Mouse (Mus musculus) forebrain, embryonic 15.5 days (tissue): ENCODE results near the gene Mob3b. TPM values are rescaled to one million over a fixed set of nuclear protein-coding genes. Genes with fewer than 3 reads are reported as not detected.

Experiments used
- ATAC-seq: fragments of 200-750 bp; cut with Nextera tagmentation; replicated peaks from 2 replicates; pipeline ENCODE4 v1.8.0; 2017; ENCODE audit warnings: mild to moderate bottlenecking, moderate TSS enrichment, moderate library complexity
- H3K27ac ChIP-seq: fragments of 300-500 bp; sonication (generic); replicated peaks from 2 replicates; pipeline ENCODE4 v1.5.1; 2015; ENCODE audit warnings: mild to moderate bottlenecking, inconsistent platforms
- H3K27me3 ChIP-seq: fragments of 300-500 bp; sonication (generic); 2 replicates; pipeline ENCODE4 v1.6.1; 2015; ENCODE audit warnings: inconsistent platforms
- H3K36me3 ChIP-seq: fragments of 300-500 bp; sonication (generic); 2 replicates; pipeline ENCODE4 v1.6.1; 2015; ENCODE audit warnings: mild to moderate bottlenecking, inconsistent platforms
- H3K4me1 ChIP-seq: fragments of 300-500 bp; sonication (generic); 2 replicates; pipeline ENCODE4 v1.6.1; 2015; ENCODE audit warnings: inconsistent platforms
- H3K4me2 ChIP-seq: fragments of 300-500 bp; sonication (generic); replicated peaks from 2 replicates; pipeline ENCODE4 v1.6.1; 2015; ENCODE audit warnings: mild to moderate bottlenecking, inconsistent platforms
- H3K4me3 ChIP-seq: fragments of 300-500 bp; sonication (generic); 2 replicates; pipeline ENCODE4 v1.5.1; 2015; ENCODE audit warnings: mild to moderate bottlenecking, inconsistent platforms
- H3K9ac ChIP-seq: fragments of 300-500 bp; sonication (generic); replicated peaks from 2 replicates; pipeline ENCODE4 v1.6.1; 2015; ENCODE audit warnings: mild to moderate bottlenecking, inconsistent platforms
- H3K9me3 ChIP-seq: fragments of 300-500 bp; sonication (generic); 2 replicates; pipeline ENCODE4 v1.6.1; 2016; ENCODE audit warnings: inconsistent platforms
- WGBS: fragments of 180-500 bp; shearing (Covaris S2); methylation state at CpG from one replicate; pipeline ENCODE4 v1.1.7; 2015; ENCODE audit warnings: mixed read lengths; 5-methylcytosine and 5-hydroxymethylcytosine counted together
- polyA plus RNA-seq: library from polyadenylated mRNA; unstranded; fragments of >200 nt; fragmentation: Nextera tagmentation; extraction: Ambion mirVana; gene quantifications from 2 replicates; pipeline ENCODE4 v1.2.1, GENCODE M21; 2015

Gene Mob3b
- polyA plus RNA-seq, 1 experiment from 2014 or later = 5.6 TPM

DNA sequence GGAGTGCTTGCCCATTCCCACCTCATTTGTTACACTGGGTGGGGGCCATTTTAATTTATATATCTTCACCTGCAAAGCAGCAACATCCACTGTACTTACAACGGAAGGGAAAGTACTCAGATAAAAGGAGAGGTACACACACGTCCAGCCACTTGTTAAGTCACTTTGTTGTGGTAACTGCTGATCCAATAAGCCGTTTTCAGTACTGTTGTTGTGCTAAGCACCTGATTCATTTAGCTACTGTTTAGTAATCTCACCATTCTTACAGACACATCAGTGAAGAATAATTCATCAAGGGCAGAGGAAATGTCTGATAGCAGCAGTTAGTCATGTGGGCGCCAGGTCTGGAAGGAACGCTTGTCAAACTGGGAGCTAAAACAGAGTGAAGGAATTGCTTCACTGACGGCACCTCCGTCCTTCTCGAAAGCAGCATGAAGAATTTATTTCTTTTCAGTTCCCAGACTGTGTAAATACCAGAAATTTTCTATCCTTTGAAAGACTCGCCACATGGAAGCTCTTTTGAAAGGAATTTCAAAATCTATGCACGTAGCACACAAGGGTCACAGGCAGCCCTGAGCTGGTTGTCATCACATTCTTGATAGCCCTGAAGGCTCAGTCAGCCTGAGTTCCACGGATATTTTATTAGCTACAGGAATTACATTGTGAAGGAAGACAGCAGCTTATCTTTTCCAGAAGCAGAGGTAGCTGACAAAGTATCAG, 150.6 kb downstream of the Mob3b start:
- H3K9ac ChIP-seq = no peak overlapping the region
- no peaks in the 10 kb centered on the region for H3K36me3 ChIP-seq
- 44% methylated on average over 11 of the region's 11 CpGs for WGBS
- H3K27ac ChIP-seq = no peak overlapping the region
- H3K9me3 ChIP-seq = no peaks in the 10 kb centered on the region
- ATAC-seq = 0 out of 2 replicates have a peak, but pooled peaks have one; percentile 7
- H3K27me3 ChIP-seq = no peaks in the 10 kb centered on the region
- peaks cover 21% of the 10 kb centered on the region for H3K4me1 ChIP-seq
- H3K4me2 ChIP-seq = no peak overlapping the region
- no peak overlapping the region for H3K4me3 ChIP-seq

GRCm38 (mm10) chr4:35006056-35006455, 151.2 kb downstream of the Mob3b start:
- Histone ChIP-seq H3K4me1 (peaks cover 21% of the 10 kb centered on the region), H3K4me2 (no peak overlapping the region), H3K9ac (no peak overlapping the region), H3K27me3 (no peaks in the 10 kb centered on the region), H3K27ac (no peak overlapping the region), H3K36me3 (no peaks in the 10 kb centered on the region), H3K9me3 (no peaks in the 10 kb centered on the region), H3K4me3 (no peak overlapping the region)
- 10% methylated on average over 6 of the region's 6 CpGs for WGBS
- peak; percentile 80 for ATAC-seq

DNA sequence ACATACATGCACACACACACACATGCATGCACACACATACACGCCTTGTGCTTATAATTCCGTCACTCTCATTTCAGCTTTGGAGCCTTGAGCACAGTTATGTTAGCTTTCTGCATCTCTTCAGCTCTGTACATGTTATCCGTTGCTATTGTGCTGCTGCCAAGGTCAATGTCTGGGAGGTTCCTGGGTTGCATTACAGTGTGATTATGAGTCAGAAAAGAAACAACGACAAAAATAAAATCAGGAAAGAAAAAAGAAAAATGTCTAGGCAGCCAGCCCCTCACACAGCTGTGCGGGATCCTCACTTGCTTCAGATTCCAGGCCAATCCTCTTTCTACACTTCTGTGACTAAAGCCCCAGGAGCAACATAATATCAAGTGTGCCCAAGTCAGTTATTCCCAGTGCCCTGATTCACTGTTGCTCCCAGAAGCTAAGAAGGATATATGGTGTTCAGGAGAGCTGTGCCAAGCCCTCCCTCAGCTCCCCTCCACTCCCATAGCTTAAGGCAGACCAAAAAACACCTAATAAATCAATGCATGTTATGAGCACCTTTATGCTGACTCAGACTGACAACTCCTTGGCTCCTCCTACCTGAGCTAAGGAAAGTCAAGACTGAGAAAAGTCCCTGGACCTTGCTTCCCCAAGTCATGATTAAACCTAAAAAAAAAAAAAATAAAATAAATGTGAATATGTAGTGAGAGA, 152.1 kb downstream of the Mob3b start:
- H3K4me1 ChIP-seq = peaks cover 21% of the 10 kb centered on the region
- WGBS = 72% methylated on average over 5 of the region's 5 CpGs
- no peaks in the 10 kb centered on the region for H3K9me3 ChIP-seq
- H3K36me3 ChIP-seq = no peaks in the 10 kb centered on the region
- ATAC-seq = no peak
- H3K4me2 ChIP-seq = no peak overlapping the region
- no peak overlapping the region for H3K27ac ChIP-seq
- H3K9ac ChIP-seq = no peak overlapping the region
- no peak overlapping the region for H3K4me3 ChIP-seq
- H3K27me3 ChIP-seq = no peaks in the 10 kb centered on the region

GRCm38 (mm10) chr4:35004473-35004872, 152.8 kb downstream of the Mob3b start:
- no peaks in the 10 kb centered on the region for H3K9me3 ChIP-seq
- H3K9ac ChIP-seq = no peak overlapping the region
- H3K4me1 ChIP-seq = peaks cover 21% of the 10 kb centered on the region
- no peak overlapping the region for H3K4me2 ChIP-seq
- H3K27me3 ChIP-seq = no peaks in the 10 kb centered on the region
- 91% methylated on average over 8 of the region's 8 CpGs for WGBS
- no peak overlapping the region for H3K27ac ChIP-seq
- H3K4me3 ChIP-seq = no peak overlapping the region
- H3K36me3 ChIP-seq = no peaks in the 10 kb centered on the region
- ATAC-seq = no peak

DNA sequence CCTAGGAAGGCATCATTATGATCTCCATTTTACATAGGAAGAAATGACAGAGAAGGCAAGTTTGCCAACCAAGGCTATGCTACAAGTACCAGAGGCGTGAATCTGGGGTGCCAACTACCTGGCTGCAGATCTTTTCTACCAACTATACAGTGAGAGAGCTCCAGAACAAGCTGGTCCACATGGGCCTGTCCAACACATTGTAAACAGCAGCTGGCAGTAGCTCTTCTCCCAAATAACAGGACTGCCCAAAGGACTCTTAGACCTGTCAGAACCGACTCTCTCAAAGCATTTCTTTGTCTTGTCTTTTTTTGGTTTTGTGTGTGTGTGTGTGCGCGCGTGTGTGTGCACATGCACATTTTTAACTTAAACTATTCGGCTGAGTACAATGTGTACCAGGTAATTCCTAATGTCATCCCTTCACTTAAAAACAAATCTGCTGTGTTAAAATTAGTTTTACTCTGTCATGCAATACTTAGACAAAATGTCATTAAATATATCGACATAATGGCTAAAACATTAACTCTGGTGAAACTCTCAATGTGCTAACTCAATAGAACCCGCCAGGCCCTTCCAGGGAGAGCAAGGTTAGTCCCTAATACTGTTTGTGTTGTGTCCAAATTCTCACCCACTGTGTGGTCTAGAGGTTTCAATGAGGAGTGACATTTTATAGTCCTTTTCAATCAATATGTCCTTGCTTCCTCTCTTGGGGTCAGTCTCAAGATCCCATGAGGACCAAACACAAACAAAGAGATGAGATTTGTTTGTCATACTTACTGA, 153.5 kb downstream of the Mob3b start:
- Histone ChIP-seq H3K36me3 (no peaks in the 10 kb centered on the region), H3K9ac (no peak overlapping the region), H3K27me3 (no peaks in the 10 kb centered on the region), H3K4me3 (no peak overlapping the region), H3K4me1 (peaks cover 21% of the 10 kb centered on the region), H3K4me2 (no peak overlapping the region), H3K27ac (no peak overlapping the region), H3K9me3 (no peaks in the 10 kb centered on the region)
- ATAC-seq = no peak
- WGBS = 87% methylated on average over 8 of the region's 8 CpGs

DNA sequence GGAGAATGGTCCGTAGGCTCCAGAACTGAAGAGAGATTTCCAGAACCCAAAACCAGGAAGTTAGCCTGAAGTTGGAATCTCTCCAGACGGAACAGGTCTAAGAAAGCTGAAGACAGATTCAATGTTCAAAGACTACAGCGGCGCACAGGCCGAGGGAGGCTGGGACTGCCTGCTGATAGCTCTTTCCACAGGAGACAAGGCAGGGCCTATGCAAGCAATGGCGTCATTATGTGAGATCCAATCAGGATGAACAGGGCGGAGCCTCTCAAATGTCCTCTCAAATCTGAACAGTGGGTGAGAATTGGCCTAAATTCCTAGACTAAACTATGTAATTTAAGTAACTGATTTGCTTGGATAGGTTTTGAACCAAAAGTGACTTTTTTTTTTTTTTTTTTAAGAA, 160.7 kb downstream of the Mob3b start:
- H3K27me3 ChIP-seq = no peaks in the 10 kb centered on the region
- H3K36me3 ChIP-seq = no peaks in the 10 kb centered on the region
- ATAC-seq = no peak
- no peak overlapping the region for H3K9ac ChIP-seq
- H3K4me2 ChIP-seq = no peak overlapping the region
- H3K9me3 ChIP-seq = no peaks in the 10 kb centered on the region
- H3K4me3 ChIP-seq = no peak overlapping the region
- H3K27ac ChIP-seq = no peak overlapping the region
- WGBS = 84% methylated on average over 7 of the region's 7 CpGs
- H3K4me1 ChIP-seq = peaks cover 26% of the 10 kb centered on the region

DNA sequence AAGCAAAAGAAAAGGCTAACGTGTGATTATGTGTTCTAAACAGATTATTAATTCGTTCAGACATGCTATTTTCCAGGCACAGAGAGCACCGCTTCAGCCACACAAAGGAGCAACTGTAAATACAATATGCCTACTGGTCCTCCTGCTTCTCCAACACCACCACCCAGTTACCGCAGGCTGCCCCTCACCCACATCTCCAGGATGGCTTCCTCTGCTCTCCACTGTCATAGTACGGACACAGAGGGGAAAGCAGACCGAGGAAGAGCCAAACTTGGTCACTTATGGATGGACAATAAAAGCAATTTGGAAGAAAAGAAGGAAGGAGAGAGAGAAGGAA, 163.7 kb downstream of the Mob3b start:
- H3K36me3 ChIP-seq = no peaks in the 10 kb centered on the region
- H3K9me3 ChIP-seq = no peaks in the 10 kb centered on the region
- no peak overlapping the region for H3K9ac ChIP-seq
- H3K4me1 ChIP-seq = peaks cover 32% of the 10 kb centered on the region
- WGBS = 13% methylated on average over 6 of the region's 6 CpGs
- H3K27me3 ChIP-seq = no peaks in the 10 kb centered on the region
- peak overlapping the region; percentile 85 for H3K27ac ChIP-seq
- peak overlapping the region; percentile 19; the same call in 1 of the 2 replicates for H3K4me3 ChIP-seq
- peak overlapping the region; percentile 37 for H3K4me2 ChIP-seq
- ATAC-seq = peak; percentile 63

DNA sequence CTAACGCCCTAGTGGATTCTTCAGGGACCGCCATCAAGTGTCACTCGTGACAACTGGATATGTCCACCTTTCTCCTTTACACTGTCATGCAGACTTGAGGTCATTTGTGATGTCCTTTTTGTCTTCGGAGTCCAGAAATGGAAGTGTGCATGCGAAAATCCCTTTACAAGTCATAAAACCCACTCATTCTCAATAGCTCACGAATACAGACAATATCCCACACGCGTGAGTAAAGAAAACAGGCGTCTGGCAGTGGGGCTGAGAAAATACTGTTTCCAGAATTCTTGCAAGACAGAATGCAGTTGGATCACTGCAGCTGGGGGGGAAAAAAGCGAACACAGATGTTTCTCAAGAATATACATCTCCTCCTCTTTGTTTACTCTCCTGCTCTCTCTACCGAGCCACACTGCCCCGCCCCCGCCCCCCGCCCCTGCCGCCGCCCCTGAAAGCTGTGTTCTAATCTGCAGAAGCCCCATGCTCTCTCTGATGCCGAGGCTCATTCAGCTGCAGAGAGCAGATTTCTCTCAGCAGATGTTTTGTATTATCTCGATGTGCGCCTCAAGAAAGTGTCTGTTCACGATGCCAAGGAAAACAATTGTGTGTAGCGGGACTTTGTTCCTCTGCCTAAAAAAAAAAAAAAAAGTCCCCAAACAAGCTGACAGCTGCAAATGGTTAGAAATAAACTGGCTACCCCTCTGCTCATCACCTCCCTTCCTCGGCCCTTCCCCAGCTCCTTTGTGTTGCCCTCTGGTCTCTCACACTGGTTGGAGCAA, 164.2 kb downstream of the Mob3b start:
- Histone ChIP-seq H3K9me3 (no peaks in the 10 kb centered on the region), H3K9ac (no peak overlapping the region), H3K27me3 (no peaks in the 10 kb centered on the region), H3K4me3 (peak overlapping the region; percentile 19), H3K4me2 (peak overlapping the region; percentile 37), H3K36me3 (no peaks in the 10 kb centered on the region), H3K27ac (peak overlapping the region; percentile 85), H3K4me1 (peaks cover 32% of the 10 kb centered on the region)
- peak; percentile 78 for ATAC-seq
- WGBS = 24% methylated on average over 22 of the region's 22 CpGs

DNA sequence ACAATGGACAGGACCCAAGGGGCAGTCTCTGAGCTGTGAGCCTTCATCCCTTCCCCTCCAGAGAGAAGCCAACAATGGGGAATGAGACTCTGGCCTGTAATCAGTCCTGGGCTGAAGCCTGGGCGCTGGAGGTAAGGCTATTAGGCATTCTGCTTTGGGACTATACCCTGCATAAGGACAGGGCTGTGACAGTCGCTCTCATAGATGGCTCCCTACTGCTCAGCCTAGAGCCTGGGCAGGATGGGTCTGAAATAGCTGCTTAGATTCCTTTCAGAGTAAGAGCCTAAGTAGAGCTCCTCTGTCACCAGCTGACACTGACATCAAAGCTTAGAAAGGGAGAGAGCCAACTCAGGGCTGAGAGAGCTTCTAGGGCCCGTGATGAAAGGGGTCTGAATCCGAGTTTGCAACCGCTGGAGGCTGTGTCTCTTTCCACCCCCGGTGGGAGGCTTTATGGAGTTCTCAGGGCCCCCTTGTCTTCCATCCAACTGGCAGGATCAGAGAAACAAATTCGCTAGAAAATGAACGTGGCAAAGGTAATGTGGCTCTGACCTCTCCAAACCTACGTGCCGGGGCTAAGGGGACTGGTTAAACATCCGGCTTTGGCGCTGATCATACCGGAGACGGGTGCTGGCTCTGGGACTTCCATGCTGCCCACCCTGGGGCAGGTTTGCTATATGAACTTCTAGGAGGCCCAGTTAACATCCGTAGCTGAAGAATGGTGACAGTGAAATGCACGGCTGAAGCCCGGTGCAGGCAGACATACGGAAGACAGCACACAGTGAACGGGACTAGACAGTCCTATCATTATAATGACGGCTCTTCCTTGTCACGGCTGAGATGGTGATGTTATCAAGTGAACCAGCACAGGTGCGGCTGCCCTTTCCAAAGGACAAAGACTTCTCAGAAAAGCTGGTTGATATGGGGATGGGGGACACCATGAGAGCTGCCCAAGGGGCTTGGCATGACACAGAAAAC, 165.1 kb downstream of the Mob3b start:
- Histone ChIP-seq H3K27me3 (no peaks in the 10 kb centered on the region), H3K9me3 (no peaks in the 10 kb centered on the region), H3K9ac (no peak overlapping the region), H3K27ac (peak overlapping the region; percentile 85), H3K4me2 (peak overlapping the region; percentile 37; the same call in 1 of the 2 replicates), H3K4me3 (no peak overlapping the region), H3K4me1 (peaks cover 32% of the 10 kb centered on the region), H3K36me3 (no peaks in the 10 kb centered on the region)
- peak; percentile 18 for ATAC-seq
- 51% methylated on average over 22 of the region's 22 CpGs for WGBS

DNA sequence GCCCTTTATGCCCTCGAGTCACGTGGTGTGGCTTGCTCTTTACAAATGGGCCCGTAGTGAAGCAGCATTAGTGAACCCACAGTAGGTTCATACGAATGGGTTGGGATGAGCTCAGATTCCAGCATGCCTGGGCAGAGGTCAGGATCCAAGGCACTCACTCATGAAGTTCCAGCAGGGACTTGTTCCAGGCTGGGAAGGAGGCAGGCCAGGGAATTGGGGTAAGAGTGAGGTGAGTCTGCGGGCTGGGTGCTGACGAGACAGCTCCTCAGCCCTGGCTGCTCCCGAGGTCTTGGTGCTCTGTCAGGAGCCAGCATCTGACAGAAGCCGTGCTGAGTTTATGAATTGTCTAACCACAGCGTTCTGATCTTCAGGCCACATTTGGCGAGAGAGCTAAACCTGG, 166.2 kb downstream of the Mob3b start:
- Histone ChIP-seq H3K36me3 (no peaks in the 10 kb centered on the region), H3K4me3 (no peak overlapping the region), H3K4me2 (no peak overlapping the region), H3K27ac (no peak overlapping the region), H3K9ac (no peak overlapping the region), H3K9me3 (no peaks in the 10 kb centered on the region), H3K27me3 (no peaks in the 10 kb centered on the region), H3K4me1 (peaks cover 32% of the 10 kb centered on the region)
- WGBS = 55% methylated on average over 10 of the region's 10 CpGs
- ATAC-seq = no peak

GRCm38 (mm10) chr4:34990659-34991058, 166.6 kb downstream of the Mob3b start:
- H3K9ac ChIP-seq = no peak overlapping the region
- no peaks in the 10 kb centered on the region for H3K36me3 ChIP-seq
- WGBS = 90% methylated on average over 9 of the region's 9 CpGs
- no peak for ATAC-seq
- H3K9me3 ChIP-seq = no peaks in the 10 kb centered on the region
- H3K4me2 ChIP-seq = no peak overlapping the region
- H3K27ac ChIP-seq = no peak overlapping the region
- H3K4me3 ChIP-seq = no peak overlapping the region
- peaks cover 32% of the 10 kb centered on the region for H3K4me1 ChIP-seq
- no peaks in the 10 kb centered on the region for H3K27me3 ChIP-seq
